Mouse (Mus musculus): ENCODE measurements around the gene Etnk2. TPM values are rescaled to one million over a fixed set of nuclear protein-coding genes. Genes with fewer than 3 reads are reported as not detected.

The Etnk2 gene
- polyA plus RNA-seq, 1 experiment from 2014 or later: 2.8 TPM

- Histone ChIP-seq H3K27me3 (ENCODE audit: control insufficient read depth, insufficient read depth, low read length) (no peaks in the 10 kb centered on the region), H3K4me2 (replicated peaks; ENCODE audit: low read depth) (no peak overlapping the region), H3K9ac (ENCODE audit: low read length) (no peak overlapping the region), H3K9me3 (ENCODE audit: control insufficient read depth, low read length) (no peaks in the 10 kb centered on the region), H3K27ac (replicated peaks) (no peak overlapping the region), H3K4me1 (replicated peaks; ENCODE audit: control insufficient read depth, insufficient read depth) (no peaks in the 10 kb centered on the region), H3K4me3 (ENCODE audit: low read depth, low read length) (no peak overlapping the region), H3K36me3 (ENCODE audit: control insufficient read depth, insufficient read depth, low read length) (peaks cover 7% of the 10 kb centered on the region)
- ATAC-seq (ENCODE audit: low FRiP score, low TSS enrichment) (peak; percentile 53), DNase-seq (ENCODE audit: low spot score) (peak; percentile 83)
- TF ChIP-seq CTCF (IDR thresholded peaks at IDR 0.05; ENCODE audit: low read depth): peak; percentile 100
- no peak for TF ChIP-seq EP300 (optimal IDR thresholded peaks at IDR 0.05)
- WGBS: 5% methylated on average over 9 of the region's 9 CpGs
These were observed 18.6 kb downstream of the Etnk2 start for GRCm38 (mm10) chr1:133382008-133382407.

- H3K4me1 ChIP-seq (replicated peaks; ENCODE audit: control insufficient read depth, insufficient read depth): no peaks in the 10 kb centered on the region
- H3K27ac ChIP-seq (replicated peaks): no peak overlapping the region
- H3K9me3 ChIP-seq (ENCODE audit: control insufficient read depth, low read length): no peaks in the 10 kb centered on the region
- ATAC-seq (ENCODE audit: low FRiP score, low TSS enrichment) (no peak), DNase-seq (ENCODE audit: low spot score) (no peak)
- H3K27me3 ChIP-seq (ENCODE audit: control insufficient read depth, insufficient read depth, low read length): no peaks in the 10 kb centered on the region
- peaks cover 7% of the 10 kb centered on the region for H3K36me3 ChIP-seq (ENCODE audit: control insufficient read depth, insufficient read depth, low read length)
- WGBS: 60% methylated on average over 12 of the region's 12 CpGs
- no peak overlapping the region for H3K4me2 ChIP-seq (replicated peaks; ENCODE audit: low read depth)
- H3K4me3 ChIP-seq (ENCODE audit: low read depth, low read length): no peak overlapping the region
- H3K9ac ChIP-seq (ENCODE audit: low read length): 0 out of 2 replicates have a peak overlapping the region, but pooled peaks have one; percentile 4
- TF ChIP-seq EP300 (optimal IDR thresholded peaks at IDR 0.05) (no peak), CTCF (IDR thresholded peaks at IDR 0.05; ENCODE audit: low read depth) (no peak)
These were observed 19.3 kb downstream of the Etnk2 start for GRCm38 (mm10) chr1:133382552-133383155.

- ATAC-seq (ENCODE audit: low FRiP score, low TSS enrichment) (no peak), DNase-seq (ENCODE audit: low spot score) (no peak)
- Histone ChIP-seq H3K36me3 (ENCODE audit: control insufficient read depth, insufficient read depth, low read length) (peaks cover 7% of the 10 kb centered on the region), H3K9ac (ENCODE audit: low read length) (no peak overlapping the region), H3K4me2 (replicated peaks; ENCODE audit: low read depth) (no peak overlapping the region), H3K27ac (replicated peaks) (no peak overlapping the region), H3K4me3 (ENCODE audit: low read depth, low read length) (no peak overlapping the region), H3K9me3 (ENCODE audit: control insufficient read depth, low read length) (no peaks in the 10 kb centered on the region), H3K27me3 (ENCODE audit: control insufficient read depth, insufficient read depth, low read length) (no peaks in the 10 kb centered on the region), H3K4me1 (replicated peaks; ENCODE audit: control insufficient read depth, insufficient read depth) (no peaks in the 10 kb centered on the region)
- WGBS: 86% methylated on average over 14 of the region's 14 CpGs
- TF ChIP-seq CTCF (IDR thresholded peaks at IDR 0.05; ENCODE audit: low read depth) (no peak), EP300 (optimal IDR thresholded peaks at IDR 0.05) (no peak)
These were observed 19.9 kb downstream of the Etnk2 start for GRCm38 (mm10) chr1:133383157-133383783.

GRCm38 (mm10) chr1:133385506-133385905 is 22.1 kb downstream of the Etnk2 start:
- DNase-seq (ENCODE audit: low spot score) (peak; percentile 79), ATAC-seq (ENCODE audit: low FRiP score, low TSS enrichment) (no peak)
- Histone ChIP-seq H3K9me3 (ENCODE audit: control insufficient read depth, low read length) (no peaks in the 10 kb centered on the region), H3K36me3 (ENCODE audit: control insufficient read depth, insufficient read depth, low read length) (peaks cover 9% of the 10 kb centered on the region), H3K27ac (replicated peaks) (no peak overlapping the region), H3K27me3 (ENCODE audit: control insufficient read depth, insufficient read depth, low read length) (no peaks in the 10 kb centered on the region), H3K4me2 (replicated peaks; ENCODE audit: low read depth) (no peak overlapping the region), H3K4me3 (ENCODE audit: low read depth, low read length) (no peak overlapping the region), H3K4me1 (replicated peaks; ENCODE audit: control insufficient read depth, insufficient read depth) (no peaks in the 10 kb centered on the region), H3K9ac (ENCODE audit: low read length) (no peak overlapping the region; the same call in 1 of the 2 replicates)
- 45% methylated on average over 9 of the region's 9 CpGs for WGBS
- TF ChIP-seq EP300 (optimal IDR thresholded peaks at IDR 0.05) (no peak), CTCF (IDR thresholded peaks at IDR 0.05; ENCODE audit: low read depth) (peak; percentile 92)

- Histone ChIP-seq H3K4me3 (ENCODE audit: low read depth, low read length) (no peak overlapping the region), H3K27ac (replicated peaks) (no peak overlapping the region), H3K27me3 (ENCODE audit: control insufficient read depth, insufficient read depth, low read length) (no peaks in the 10 kb centered on the region), H3K9me3 (ENCODE audit: control insufficient read depth, low read length) (no peaks in the 10 kb centered on the region), H3K4me2 (replicated peaks; ENCODE audit: low read depth) (no peak overlapping the region), H3K4me1 (replicated peaks; ENCODE audit: control insufficient read depth, insufficient read depth) (no peaks in the 10 kb centered on the region), H3K9ac (ENCODE audit: low read length) (no peak overlapping the region), H3K36me3 (ENCODE audit: control insufficient read depth, insufficient read depth, low read length) (peaks cover 10% of the 10 kb centered on the region)
- no peak for DNase-seq (ENCODE audit: low spot score)
- no peak for ATAC-seq (ENCODE audit: low FRiP score, low TSS enrichment)
- WGBS: 75% methylated on average over 11 of the region's 11 CpGs
- TF ChIP-seq EP300 (optimal IDR thresholded peaks at IDR 0.05) (no peak), CTCF (IDR thresholded peaks at IDR 0.05; ENCODE audit: low read depth) (no peak)
These were observed 22.8 kb downstream of the Etnk2 start for GRCm38 (mm10) chr1:133386209-133386608.

All from stomach, postnatal 0 days (tissue).